Mouse (Mus musculus): Measurements from ENCODE around the gene Lbx1.

DNA sequence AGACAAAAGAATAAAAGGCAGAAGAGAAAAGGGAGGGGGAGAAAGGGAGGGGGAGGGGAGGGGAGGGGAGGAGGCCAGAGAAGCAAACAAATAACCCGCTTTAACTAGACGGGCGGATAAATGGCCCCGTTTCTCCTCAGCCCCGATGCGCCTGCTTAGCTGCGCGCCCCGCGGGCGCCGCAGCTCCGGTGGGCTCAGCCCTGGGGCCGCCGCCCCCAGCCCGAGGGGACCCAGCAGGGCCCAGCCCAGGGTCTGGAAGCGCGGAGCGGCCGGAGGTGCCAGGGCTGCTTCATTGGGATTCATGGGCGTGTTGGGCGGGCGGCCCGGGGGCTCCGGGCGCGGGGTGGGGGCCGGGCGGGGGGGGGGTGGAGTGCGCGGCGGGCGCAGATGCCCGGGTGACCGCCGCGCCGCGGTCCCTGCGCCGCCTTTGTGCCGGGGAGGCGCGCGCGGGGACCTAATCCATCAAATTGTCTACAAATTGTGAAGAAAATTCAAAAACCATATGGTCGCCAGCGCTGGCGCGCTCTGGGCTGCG, 4.7 kb downstream of the Lbx1 start:
- TF ChIP-seq CTCF (IDR thresholded peaks at IDR 0.05; ENCODE audit: borderline replicate concordance, extremely low read depth, insufficient read depth, insufficient read length) (no peak), POLR2A (IDR thresholded peaks at IDR 0.05; ENCODE audit: borderline replicate concordance, extremely low read depth, insufficient read depth, insufficient read length, poor library complexity, severe bottlenecking) (no peak)
